Mouse (Mus musculus): ENCODE results near the gene Fam172a.

Fam172a gene

GRCm38 (mm10) chr13:78198871-78199641 is 497.2 kb downstream of the Fam172a start:
- DNase-seq (ENCODE audit: low spot score), result no peak

DNA sequence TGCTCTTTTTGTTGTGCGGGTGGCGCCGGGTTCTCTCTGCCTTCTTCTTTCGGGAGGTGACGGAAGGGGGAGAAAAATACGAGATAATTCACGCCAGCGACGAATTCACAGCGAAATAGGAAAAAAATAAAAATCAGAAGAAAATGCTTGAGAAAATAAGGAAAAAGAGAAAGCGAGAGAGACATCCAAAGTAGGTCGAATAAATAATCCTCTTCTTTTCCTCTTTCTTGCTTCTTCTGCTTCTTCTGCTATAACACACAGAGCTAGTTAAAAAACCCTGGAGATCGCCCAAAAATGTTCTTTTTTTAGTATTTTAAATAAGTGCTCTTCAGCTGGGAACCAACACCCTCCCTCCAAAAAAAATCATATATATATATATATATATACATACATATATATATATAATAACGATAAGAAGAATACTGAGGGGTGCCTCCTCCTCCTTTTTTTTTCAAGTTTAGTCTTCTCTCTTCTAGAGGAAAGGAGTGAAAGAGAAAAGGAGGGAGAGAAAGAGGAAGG is 497.9 kb downstream of the Fam172a start, which contains the start of gene Nr2f1:
TSS of gene Nr2f1 (minus strand) at position 116 of the 519 bp plus-strand sequence.
- no peak for DNase-seq (ENCODE audit: low spot score)

DNA sequence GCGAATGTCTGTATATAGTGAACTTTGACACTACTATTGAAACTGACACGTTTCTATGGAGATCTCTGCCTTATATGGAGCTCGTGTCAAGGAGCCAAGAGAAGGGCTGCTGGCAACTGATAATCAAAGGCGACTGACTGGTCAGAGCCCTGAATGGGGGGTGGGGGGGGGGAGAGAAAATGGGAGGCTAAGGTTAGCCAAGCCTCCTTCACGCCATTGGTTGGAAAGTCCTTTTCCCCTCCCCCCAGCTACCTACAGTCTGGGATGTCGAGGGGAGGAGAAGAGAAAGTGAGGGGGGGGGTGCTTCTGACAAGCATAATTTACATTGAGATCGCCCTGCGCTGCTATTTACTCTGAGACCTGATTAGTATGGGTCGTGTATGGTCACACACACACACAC is 498.6 kb downstream of the Fam172a start:
- DNase-seq (ENCODE audit: low spot score), result no peak

DNA sequence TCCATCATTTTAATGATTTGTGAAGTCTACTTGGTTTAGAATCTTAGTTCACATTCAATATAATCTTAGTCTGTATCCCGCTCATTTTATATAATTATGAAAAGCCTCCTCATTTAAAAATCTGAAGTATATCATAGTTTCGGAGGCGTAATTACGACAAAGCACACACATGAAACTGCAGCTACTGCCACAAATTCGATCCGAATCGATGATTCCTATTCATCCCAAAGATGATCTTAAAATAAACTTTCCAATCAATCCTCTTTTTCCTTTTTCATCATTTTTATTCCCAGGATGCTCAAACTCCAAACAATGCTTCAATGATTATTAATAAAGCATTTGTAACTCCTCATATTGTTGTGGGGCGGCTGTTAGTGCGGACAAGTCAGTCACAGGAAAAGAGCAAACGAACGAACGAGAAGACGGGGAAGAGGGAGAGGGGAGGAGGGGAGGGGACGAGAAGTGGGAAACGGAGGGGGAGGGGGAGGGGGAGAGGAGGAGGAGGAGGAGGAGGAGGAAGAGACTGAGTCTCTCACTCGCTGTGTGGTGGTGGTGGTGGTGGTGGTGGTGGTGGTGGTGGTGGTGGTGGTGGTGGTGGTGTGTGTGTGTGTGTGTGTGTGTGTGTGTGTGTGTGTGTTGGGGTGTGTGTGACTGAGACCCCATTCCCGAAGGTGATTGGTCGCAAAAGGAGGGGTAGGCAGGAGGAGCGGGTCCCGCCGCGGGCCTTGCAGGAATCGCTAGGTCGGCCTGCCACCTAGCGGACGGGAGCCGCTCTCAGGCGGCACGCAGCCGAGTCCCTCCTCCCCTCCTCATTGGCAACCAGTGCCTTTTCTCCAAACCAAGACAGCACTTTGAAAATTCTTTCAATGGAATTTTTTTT is 499.4 kb downstream of the Fam172a start:
- peak; percentile 75 for DNase-seq (ENCODE audit: low spot score)

- no peak for DNase-seq (ENCODE audit: low spot score)
Observed at GRCm38 (mm10) chr13:78201871-78202565, 500.2 kb downstream of the Fam172a start.

DNA sequence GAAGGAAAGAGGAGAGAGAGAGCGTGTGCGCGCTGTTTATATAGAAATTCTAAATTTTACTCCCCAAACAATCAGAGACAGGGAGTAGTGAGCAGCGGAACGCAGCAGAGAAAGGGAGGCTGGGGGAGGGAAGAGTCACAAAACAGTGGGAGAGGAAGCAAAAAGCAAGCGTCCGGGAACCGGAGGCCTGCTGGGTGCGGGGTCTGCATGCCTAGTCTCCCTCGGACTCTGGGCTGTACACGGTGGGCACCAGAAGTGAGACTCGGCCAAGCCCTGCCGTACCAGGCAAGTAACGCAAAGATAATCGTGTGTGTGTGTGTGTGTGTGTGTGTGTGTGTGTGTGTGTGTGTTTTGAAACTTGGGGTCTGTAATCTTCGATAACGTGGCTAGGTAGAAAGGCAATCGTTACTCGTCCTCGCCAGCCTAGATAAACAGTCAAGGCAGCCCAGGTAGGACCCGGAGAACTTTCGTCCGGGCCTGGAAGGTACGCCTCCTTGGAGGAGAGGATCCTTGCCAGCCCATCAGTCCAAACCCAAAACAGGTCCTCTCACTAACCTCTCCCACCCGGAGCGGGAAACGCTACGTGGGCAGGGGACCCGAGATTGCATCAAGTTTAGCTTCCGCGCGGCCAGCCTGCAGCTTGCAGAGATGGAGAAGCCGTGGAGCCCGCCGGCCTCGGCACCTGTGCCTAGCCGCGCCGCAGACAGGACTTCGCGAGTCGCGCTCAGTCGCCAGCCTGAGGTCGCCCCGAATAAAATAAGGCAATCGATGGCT is 500.9 kb downstream of the Fam172a start:
- DNase-seq (ENCODE audit: low spot score), result no peak

DNA sequence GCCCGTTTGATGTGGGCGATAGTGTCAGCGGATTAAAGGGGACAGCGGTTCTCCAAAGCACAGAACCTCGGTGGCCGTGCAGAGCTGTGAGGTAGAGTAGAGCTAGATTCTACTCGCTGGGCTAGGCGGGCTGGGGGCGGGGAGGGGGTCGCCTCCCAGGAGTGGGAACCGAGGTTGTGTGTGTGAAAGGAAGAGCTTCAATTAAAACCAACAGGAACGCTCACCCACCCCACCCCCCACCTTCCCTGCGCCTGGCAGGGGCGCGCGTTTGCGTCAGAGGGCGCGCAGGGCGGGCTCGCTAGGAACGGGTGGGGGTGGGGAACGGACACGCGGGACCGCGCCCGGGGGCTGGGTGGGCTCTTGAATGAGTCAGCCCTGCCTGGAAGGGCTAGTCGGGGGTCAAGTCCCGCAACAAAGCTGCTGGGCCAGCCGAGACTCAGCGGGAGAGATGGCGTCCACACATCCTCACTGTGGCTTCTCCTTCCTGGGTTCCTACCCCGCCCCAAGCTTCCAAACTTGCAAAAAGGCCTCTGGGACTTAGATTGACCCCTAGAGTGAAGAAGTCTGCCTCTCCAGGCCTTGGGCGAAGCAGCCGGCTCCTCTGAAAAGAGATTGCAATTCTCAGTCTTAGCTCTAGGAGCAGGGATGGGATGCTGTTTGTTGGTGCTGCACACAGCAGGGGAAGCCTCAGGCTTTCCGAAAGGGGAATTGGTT is 501.7 kb downstream of the Fam172a start:
- DNase-seq (ENCODE audit: low spot score), result no peak

DNA sequence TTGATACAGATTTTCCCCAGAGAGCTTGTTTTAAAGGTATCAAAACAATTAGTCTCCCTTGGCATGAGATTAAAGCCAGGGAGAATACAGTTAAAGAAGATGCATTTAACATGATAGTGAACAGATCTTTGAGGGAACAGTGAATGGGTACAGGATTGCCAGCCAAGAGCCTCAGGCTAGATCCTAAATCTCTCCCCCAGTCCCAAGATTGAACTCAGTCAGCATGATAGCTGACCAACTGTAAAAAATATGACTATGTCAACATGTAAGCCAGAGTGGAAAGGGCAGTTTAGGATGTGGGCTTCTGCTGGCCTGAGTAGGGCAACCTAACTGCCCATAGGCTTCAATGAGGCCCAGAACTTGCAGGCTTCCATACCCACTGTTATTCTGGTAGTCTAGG is 503.6 kb downstream of the Fam172a start:
- DNase-seq (ENCODE audit: low spot score), result no peak

DNA sequence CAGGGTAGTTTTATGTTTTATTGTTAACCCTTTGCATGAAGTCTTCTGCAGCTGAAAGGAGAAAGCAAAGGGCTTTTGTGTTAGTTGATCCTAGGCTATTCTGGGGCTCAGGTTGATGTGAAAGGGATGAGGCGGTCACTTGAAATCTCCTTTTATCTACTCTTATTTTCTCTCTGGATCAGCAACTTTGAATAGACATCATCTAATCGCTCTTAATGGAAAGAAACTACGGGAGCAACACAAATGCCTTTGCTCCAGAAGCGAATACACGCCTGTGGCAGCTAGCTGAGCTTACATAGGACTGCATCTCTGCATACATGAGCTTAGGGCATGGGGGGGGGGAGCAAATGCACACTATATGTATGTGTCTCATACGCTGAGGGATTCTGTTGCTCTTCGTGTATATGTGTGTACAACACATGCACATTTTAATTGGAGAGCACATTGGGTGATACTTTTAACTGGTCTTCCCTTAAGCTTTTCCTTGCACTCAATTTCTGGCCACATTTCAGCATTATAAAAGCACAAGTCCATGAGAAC is 505.1 kb downstream of the Fam172a start:
- DNase-seq (ENCODE audit: low spot score), result no peak

GRCm38 (mm10) chr13:78207796-78208645 is 506.2 kb downstream of the Fam172a start:
- DNase-seq (ENCODE audit: low spot score), result no peak

DNA sequence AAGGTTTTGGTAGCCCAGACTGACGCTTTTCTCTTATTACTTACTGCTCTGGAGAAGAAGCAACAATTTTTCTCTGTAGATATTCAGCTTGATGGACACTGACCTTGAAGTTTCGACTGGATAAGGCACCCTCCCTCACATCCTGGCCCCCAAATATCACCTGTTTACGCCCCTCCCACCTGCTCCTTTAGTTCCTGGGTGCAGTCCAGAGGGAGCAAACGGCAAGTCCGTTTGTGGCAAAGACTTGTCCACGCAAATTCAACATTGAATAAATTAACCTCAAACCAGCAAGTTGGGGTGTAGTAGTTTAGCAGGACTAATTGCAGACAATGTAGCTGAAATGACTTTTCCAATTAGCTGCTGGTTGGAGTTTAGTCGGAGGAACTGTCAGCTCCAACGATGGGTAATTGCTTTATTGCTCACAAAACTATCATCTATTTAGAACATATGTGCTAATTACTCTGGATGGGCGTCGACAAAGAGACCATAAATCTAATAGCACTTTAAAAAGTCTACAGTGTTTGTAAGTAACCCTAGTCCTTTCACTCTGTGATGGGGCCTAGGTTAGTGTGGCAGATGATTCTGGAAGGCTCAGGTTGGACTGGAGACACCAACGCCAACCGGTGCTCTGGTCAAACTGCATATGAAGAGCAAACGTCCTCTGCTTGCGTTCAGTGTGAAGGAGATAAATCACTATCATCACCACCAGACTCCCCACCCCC is 507.0 kb downstream of the Fam172a start:
- no peak for DNase-seq (ENCODE audit: low spot score)

DNA sequence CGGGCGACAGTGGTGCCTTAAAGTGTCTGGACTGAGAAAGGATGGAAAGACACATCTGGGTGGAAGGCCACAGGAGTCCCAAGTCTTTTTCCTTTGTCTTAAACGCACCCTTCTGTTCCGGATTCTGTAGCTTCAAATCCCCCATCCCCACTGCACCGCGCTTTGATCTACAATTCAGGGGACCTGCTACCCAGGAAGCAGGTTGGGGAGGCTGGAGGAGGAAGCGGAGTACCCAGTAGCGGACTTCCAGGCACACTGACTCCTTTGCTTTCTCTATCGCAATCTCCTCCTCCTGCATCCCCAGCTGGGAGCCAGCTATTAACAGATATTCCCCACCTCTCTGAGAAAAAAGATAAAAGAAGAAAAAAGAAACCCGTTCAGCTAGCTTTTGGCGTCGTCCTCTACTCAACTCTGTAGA is 507.8 kb downstream of the Fam172a start:
- DNase-seq (ENCODE audit: low spot score), result no peak

DNA sequence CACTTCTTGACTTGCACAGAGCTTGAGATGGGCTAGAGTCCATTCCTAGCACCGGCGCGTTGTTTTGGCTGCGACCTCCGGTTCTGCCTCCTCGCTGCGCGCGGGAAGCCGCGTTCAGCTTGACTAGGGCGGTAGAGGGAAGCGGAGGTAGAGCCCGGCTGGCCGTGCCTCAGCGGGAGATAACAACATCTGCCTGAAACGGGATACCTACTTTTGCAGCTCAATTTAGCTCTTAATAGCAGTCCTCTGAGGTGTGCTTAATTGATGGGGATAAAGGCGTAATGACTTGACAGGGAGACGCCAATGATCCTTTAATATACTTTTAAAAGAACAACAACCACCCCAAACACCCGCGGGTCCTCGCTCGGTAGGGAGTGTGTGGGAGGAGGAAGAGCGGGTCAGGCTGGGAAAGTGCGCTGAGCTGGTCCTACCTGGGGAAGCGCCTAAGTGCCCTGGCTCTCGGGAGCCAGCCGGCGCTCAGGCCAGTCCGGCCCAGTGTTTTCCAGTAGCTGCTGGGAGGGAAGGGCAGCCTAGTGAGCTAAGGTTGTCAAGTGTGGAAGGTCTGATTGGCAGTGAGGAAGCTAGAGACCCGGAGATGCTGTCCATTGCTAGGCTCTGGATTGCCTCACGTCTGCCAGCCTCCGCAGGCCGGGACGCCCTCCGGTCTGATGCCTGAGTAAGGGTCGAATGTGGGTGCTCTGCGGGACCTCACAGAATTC is 508.4 kb downstream of the Fam172a start:
- no peak for DNase-seq (ENCODE audit: low spot score)

DNA sequence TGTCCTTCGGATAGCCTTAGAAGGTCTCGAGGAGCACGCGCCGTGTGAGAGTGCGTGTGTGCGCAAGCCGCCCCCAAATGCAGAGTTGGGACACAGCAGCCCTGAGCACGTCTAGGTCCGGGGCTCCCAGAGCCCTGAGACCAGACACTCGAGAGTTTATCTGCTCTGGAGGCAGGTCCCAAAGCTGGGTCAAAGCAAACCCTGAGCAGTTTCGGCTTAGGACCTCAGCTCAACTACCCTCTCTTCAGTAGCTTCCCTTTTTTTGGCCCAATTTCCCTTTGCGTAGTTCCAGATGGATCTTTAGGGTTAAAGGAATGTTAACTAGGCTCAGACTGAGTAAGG is 508.9 kb downstream of the Fam172a start:
- no peak for DNase-seq (ENCODE audit: low spot score)

- no peak for DNase-seq (ENCODE audit: low spot score)
Observed at GRCm38 (mm10) chr13:78211231-78212010, 509.6 kb downstream of the Fam172a start.

DNA sequence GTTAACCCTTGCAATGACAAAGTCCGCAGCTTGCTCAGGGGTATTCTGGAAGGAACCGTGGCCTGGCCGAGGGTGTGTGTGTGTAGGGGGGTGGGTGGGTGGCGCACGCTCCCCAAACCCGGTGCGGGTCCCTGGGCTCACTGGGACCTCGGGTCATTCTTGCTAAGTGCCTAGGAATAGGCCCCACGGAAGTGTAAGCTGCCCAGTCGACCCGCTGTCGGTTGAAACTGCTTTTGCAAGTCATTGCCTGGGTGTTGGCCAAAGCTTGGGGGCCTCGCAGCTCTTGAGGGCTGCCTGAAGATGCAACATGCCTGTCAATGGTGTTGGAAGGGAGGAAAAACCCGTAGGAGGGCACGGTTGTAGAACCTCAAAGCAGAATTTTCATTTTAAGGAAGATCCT is 510.3 kb downstream of the Fam172a start:
- no peak for DNase-seq (ENCODE audit: low spot score)

DNA sequence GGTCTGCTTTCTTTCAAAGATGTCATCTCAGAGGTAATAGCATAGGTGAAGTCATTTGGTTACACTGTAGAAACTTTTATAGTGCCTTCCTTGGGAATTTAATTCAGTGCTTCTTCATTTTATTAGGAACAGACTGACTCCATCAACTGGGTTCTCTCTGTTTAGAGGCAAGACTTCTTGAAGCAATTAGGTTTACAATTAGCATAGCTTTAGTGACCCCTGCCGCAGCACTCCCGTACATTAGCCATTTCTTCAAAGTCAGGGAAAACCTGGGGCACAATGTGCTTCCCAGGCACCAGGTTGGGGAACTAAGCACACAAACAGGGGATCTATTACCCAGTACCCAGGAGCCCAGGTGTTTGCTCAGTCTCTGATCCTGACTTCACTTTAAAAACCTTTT is 511.3 kb downstream of the Fam172a start:
- no peak for DNase-seq (ENCODE audit: low spot score)

DNA sequence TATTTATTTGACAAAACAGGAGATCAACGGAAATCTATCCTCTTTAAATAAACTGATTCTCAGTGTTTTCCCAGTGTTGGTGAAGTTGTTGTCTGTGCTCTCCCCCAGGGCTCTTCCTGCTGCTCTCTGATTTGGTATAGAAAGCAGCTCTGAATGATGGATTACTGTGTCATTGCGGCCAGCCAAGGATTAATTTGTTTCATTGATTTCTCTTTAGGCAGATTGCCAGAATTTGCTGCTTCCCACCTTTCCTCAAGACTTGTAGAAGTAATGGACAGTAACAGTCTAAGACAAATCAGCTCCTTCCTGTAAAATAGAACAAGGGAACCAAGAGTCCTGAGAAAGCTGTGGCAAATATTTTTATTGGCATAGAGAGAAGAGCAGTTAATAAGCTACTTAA is 513.4 kb downstream of the Fam172a start:
- DNase-seq (ENCODE audit: low spot score), result no peak

Measured in testis, postnatal 14 days (tissue).